Mouse (Mus musculus) R1 (cell line): ENCODE measurements at regions not wholly inside any gene's neighbourhood (a gene's known extent, or its start where the extent isn't known, plus 50 kb on each side); places are given as distances from the start of the nearest gene placed in this dataset.

Experiments
- DNase-seq: peaks from one replicate; pipeline ENCODE4 v3.0.0-alpha.2; 2018; ENCODE audit warnings: low read depth, low spot score

DNA sequence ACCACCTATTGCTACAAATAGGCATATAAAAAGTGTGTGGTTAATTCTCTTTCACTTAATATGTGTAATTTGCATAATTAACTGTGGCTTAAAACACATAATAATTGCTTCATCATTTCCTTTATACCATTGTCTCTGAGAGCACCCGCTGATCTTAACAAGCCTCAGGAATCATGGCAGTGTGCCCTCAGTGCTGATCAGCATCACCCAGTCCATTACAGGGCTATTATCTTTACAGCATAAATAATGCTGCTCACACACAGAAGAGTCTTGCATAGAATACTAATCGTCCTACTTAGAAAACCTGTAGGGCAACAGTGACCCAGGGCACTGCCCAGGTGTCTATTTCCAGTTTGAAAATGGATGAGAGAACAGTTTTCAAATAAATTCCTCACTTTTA, 102.4 kb downstream of the Gm597 start:
- no peak for DNase-seq

DNA sequence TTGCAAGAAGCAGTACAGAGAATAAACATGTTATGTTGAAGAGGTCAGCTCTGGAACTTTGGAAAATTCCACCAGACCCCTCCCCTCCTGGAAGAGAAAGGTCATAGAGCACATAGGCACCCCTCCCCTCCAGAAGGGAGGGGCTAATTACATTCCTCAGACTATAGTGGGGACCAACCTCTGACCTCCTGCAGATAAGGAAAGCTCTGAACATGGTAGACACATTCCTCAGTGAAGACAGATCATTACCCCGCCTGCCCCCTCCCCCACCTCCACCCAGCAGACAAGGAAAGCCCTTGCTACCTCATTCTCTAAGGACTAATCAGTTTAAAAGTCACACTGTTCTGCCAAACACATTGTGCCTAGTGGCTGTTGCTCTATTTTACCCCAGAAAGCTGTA, 104.7 kb downstream of the Gm597 start:
- peak; percentile 74 for DNase-seq

DNA sequence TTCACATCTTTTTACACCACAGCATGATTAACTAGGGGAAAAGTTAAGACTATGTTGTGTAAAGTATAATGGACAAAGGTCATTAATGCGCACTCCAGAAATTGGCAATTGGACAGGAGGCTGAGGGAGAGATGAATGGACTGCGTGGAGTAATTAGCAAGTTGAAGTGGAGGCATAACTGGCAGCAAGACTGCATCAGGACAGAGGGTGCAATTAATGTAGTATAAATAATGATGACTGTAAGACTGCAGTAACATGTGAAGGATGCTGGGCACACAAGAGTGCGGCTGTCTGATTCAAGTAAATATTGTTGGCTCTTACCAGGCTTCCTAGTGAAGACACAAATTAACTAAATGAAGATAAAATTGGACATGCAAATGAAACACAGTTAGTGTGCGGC, 139.2 kb downstream of the Gm597 start:
- DNase-seq, result no peak

DNA sequence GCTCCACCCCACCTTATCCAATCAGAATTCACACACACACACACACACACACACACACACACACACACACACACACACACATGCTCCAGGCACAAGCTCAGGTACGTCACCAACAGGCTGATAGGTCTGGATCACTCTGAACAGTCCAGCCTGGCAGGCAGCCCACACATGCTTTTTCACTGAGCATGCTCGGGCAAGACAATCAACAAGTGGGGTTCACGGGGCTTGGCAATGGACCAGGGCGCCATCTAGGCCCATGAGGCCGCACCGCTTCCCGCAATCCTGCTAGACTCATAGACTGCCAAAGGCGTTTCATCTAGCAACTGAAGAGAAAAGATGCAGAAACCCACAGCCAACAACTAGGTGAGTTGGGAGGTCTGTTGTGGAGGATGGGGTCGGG, 157.3 kb downstream of the Gm597 start:
- peak; percentile 52 for DNase-seq

DNA sequence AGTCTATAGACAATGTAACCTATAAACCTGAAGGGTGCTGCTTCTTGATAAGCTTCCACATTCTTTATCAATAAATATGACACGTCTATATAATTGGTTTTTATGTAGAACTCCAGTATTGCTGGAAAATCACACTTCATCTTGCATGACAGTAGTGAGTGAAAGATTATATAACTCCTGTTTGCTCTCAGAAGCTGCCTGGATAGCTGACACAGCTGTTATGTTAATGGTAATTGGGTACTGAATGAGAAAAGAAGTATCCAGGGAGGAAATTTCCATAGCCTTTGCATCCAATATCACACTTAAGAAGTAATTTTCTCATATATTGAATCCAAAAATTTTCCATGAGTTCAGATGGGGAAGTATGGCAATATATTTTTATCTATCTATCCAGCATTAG, 177.7 kb downstream of the Gm597 start:
- DNase-seq, result no peak

DNA sequence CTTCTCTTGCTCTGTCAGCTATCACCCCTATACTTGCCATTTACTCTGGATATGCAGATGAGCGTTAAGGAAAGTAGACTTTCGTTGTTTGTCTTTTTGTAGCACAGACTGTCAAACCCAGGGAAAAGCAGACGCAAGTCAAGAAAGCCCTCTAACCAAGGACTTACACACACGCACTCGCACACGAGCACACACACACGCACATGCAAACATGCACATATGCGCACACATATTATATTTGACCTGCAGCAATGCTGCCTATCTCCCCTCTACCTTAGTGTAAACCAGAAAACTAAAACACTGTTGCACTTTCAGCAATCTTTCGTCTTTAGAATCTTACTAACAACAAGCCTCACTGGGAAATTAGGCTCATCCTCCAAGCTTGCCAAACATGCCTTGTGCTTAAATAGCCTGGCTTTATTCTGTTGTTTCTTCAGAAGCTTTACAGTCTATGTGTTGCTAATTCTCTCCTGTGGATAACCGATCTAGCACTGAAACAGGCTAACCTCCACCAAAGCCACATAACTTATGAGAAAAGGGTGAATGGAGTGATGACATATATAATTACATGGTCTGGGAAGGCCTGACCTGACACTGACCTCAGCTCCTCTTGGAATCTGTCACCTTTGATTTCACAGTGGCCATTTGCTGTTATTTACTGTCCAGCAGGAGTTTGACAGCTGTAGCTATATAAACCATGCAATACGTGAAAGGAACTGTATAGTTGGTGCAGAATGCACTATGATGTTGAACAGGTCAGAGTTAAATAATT, 214.5 kb downstream of the Gm597 start:
- no peak for DNase-seq

DNA sequence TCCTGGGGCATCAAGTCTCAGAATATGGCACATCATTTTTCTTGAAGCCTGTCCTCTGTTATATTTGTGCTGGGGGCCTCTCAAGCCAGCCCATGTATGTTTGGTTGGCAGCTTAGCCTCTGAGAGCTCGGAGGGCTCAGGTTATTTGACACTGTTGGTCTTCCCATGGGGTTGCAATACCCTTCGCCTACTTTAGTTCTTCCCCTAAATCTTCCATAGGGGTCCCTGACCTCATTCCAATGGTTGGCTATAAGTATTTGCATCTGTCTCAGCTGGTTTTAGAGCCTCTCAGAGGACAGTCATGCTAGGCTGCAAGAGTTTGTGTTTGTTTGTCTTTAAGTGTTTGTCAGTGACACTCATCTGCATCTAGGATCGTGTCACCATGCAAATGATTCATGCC, 216.2 kb downstream of the Gm597 start:
- DNase-seq, result no peak
